Mouse (Mus musculus): Measurements from ENCODE around the gene Vmn2r89. TPM values are rescaled to one million over a fixed set of nuclear protein-coding genes. Genes with fewer than 3 reads are reported as not detected.
"Not testable (repeated sequence)": the region's sequence is repeated elsewhere in the genome, so short reads cannot be mapped to it uniquely, and the experiment has no call there.

Gene Vmn2r89
- total RNA-seq (2021): not detected in 2 replicates
- long read RNA-seq, experiment 1: 0 reads
- long read RNA-seq, experiment 2: 0 reads

DNA sequence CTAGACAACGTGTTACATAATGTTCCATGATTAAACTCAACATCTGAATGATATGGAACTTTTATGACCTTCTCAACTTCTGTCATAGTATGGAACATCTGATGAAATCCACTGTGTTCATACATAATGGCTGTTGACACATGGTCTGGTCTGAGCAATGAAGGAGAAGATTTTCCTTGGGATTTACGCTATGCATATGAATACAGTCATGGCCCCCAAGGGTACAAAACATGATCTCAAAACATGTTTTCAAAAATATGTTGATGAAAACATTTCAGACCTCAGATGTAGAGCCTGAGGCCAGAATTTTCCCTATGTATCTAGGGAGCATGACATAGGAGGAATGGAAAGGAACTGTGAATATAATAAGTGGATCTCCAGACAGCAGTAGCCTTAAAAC is at the start of gene Vmn2r89:
Gene Vmn2r89 (plus strand): TSS at position 301 of the 400 bp plus-strand sequence.
- not testable (repeated sequence) for DNase-seq

DNA sequence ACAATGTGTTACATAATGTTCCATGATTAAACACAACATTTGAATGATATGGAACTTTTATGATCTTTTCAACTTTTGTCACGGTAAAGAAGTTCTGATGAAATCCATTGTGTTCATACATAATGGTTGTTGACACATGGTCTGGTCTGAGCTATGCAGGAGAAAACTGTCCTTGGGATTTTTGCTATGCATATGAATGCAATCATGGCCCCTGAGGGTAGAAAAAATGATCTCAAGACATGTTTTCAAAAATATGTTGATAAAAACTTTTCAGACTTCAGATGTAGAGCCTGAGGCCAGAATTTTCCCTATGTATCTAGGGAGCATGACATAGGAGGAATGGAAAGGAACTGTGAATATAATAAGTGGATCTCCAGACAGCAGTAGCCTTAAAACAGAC is 41.1 kb upstream of the Vmn2r89 start, which contains the start of gene Vmn2r88:
Gene Vmn2r88 (plus strand): TSS at position 301 of the 400 bp plus-strand sequence.
- DNase-seq: no peak

DNA sequence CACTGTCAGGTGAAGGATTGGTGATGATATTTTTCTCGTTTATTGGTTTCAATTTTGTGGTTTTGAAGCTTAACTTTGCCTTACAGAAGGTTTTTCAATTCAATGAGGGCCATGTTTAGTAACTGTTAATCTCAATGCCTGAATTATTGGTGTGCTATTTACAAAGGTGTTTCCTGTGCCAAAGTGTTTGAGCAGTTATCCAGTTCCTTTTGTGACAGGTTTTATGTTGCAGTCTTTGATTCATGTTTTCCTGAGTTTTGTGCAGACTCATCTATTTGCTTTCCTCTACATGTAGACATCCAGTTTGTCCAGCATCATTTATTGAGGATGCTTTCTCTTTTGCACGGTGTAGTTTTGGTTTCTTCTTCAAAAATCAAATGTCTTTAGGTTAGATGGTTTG is 27.8 kb upstream of the Vmn2r89 start:
- no peak for DNase-seq

DNA sequence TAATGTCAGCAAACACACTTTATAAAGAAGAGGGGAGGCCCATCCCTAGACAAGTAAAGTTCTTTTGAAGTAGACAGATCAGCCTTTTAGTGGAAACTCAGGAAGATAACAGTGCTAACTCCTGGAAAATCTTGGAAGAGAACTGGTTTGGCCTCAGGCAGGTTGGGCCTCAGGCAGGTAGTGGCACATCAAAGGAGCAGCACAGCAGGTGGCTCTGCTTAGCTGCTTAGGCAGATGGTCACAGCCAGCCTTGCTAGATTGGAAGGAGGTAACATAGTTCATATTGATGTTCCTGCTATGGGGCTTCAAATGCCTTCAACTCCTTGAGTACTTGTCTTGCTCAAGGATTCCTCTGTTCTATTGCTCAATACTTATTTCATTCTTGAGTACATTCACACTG is 21.5 kb upstream of the Vmn2r89 start:
- not testable (repeated sequence) for DNase-seq

DNA sequence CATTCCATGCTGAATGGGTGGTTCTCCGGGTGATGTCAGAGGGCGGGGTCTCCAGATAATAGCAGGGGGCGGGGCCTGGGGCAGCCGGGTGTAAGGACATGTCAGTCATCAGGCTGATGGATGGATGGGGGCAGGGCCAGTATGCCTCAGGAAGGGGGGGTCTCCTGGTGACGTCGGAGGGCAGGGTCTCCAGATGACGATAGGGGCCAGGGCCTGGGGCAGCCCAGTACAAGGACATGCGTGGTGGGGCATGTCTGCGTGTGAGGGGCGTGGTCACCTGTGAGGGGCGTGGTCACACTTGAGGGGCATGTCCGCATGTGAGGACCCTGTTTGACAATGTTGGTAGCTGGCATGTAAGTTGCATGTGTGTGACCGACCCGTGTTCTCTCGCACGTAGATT is 17.1 kb upstream of the Vmn2r89 start:
- no peak for DNase-seq

DNA sequence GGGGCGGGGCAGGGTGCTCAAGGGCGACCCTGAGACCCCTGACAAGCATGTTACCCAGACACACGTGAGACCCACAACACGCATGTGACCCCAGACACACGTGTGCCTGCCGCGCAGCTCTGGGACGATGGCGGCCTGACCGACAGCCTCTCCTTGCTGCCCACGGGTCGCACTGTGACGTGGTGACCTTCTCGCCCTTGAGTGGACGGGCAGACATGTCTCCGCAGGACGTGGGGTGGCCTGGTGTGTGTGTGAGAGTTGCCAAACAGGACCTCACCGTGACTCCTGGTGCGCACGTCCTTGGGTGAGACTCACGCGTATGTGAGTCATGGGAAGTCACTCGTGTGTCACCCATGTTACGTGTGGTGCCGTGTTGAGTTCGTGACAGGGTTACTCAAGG is 16.6 kb upstream of the Vmn2r89 start:
- no peak for DNase-seq

DNA sequence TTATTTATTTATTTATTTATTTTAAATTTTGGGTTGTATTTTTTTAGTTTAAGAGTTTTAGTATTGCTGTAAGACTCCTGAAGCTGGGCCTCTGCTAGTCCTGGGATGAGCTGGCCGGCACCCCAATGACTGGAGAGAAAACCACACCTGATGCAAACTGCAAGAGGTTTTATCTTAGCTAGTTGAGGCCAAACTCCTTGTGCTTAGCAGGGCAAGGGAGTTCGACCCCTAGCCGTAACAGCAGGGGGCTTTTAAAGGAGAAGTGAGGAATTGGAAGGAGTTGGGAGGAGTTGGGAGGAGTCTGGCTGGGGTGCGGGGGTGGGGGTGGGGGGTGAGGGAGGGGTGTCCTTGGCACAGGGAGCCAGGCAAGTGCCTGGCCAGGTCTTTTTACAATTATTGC is 12.7 kb upstream of the Vmn2r89 start:
- DNase-seq: no peak

DNA sequence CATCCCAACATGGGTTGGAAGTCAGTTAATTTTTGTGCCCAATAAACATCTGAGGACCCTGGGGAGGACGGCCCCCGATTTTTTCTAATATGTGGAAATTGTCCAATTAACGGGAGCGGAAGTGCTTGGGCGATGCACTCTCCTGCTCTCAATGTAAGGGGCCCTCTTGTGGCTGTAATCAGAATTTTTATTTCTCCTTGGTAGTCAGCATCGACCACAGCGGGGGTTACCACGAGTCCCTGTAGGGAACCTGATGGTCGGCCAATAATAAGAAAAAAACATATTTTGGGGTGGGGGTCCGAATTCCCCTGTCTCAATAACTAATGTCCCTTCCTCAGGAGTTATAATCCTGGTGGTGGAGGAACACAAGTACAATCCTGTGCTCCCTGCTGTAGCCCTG is 28.6 kb downstream of the Vmn2r89 start:
- DNase-seq: peak; percentile 38

DNA sequence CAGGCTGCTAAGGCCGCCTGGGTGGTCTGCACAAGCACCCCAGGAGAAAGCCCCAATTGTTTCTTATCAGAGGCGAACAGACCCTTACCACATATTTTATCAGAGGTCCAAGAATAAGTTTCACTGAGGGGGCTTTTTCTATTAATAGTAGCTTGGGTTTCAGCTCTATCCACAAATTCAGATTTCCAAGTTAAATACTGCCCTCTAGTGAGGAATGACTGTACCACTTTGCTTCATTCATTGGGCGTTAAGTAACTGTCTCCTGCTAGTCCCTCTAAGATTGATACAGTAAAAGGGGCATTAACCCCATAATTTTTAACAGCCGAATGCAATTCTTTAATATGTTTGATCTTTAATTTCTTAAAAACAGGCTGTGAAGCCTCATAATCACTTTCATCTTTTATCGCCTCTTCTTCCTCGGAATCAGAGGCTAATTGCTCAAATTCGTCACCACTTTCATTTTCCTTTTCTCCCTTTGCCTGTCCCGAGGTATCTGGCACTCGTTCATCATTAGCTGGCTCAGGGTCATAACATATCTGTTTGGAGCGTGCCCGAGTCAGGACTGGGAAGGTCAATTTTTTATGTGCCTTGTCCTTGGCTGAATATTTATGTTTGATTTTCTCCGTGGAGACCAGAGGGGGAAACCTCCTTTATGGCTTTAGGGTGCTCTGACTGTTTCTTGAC is 29.8 kb downstream of the Vmn2r89 start:
- peak; percentile 61 for DNase-seq

DNA sequence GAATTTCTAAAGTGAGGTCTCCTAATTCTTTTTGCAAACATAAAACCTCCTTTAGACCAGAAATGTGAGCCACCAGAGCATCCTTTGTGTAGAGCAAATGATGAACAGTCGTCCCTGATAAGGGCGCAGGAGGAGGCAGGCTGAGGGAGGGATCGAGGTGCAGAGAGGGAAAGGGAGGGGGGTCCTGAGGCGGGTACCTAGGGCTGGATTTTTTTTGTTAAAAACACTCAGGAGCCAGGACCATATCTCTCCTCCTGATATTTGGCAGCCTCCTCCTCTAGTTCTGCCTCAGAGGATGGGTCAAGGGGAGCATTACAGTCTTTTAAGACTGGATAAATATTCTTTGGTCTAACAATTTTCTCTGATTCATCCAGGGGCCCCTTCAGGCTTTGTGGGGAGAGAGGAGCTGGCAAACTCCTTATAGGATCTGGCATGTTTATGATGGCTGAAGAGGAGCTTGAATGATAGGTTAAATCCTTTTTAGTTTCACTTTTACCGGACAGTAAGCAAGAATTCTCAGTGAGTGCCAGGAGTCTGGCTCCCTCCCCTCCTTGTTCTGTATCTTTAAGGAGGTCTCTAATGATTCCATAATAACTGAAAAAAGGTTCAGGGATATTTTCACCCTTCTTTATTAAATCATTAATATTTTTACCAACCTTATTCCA is 30.5 kb downstream of the Vmn2r89 start:
- DNase-seq: peak; percentile 16

DNA sequence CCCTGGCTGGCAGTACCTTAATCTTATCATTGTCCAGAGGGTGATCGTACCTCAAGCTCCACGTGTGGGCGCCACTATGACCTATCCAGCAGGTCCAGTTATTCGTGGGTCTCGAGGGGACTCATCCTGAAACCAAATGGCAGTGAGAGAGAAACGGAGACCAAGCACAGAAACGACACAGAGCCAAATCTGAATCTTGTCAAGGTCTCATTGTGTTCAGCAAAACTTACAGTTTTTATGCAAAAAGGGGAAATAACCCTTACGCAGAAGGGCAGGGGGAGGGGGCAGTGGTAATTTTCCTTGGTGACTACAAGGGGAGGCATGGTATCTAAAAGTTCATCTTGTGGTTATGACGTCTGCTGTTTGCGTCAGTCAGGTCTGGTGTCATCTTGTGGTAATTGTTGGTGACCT is 31.3 kb downstream of the Vmn2r89 start:
- peak; percentile 65 for DNase-seq

DNA sequence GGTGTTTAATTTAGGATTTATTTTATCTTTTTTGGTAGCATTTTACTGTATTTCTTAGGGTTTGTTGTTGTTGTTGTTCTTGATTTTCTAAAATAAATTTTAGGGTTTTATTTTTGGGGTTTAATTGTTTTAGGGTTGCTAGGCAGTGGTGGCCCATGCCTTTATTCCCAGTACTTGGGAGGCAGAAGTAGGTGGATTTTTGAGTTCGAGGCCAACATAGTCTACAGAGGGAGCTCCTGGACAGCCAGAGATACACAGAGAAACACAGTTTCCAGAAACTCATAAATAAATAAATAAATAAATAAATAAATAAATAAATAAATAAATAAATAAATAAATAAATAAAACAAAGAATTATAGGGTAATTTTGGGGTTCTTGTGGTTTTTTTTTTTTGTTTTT is 32.0 kb downstream of the Vmn2r89 start:
- DNase-seq: no peak

DNA sequence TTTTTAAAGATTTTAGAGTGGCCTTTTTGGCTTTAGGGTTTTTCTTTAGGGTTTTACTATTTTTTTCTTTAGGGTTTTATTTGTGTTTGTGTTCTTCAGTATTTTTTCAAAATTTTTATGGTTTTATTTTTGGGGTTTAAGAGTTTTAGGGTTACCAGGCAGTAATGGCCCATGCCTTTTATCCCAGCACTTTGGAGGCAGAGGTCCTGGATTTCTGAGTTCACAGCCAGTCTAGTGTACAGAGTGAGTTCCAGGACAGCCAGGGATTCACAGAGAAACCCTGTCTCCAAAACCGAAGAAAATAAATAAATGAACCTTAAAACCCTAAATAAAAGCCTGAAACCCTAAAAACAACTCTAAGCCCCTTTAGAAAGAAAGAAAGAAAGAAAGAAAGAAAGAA is 34.5 kb downstream of the Vmn2r89 start:
- no peak for DNase-seq

DNA sequence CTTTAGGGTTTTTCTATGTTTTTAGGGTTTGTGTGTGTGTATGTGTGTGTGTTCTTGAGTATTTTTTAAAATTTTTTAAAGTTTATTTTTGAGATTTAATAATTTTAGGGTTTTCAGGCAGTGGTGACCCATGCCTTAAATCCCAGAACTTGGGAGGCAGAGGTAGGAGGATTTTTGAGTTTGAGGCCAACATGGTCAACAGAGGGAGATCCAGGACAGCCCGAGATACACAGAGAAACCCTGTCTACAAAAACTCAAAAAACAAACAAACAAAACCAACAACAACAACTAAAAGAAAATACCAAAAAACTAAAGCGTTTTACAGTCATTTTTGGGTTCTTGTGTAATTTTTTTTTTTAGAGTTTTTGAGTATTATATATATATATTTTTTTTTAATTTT is 44.1 kb downstream of the Vmn2r89 start:
- peak; percentile 10 for DNase-seq

DNA sequence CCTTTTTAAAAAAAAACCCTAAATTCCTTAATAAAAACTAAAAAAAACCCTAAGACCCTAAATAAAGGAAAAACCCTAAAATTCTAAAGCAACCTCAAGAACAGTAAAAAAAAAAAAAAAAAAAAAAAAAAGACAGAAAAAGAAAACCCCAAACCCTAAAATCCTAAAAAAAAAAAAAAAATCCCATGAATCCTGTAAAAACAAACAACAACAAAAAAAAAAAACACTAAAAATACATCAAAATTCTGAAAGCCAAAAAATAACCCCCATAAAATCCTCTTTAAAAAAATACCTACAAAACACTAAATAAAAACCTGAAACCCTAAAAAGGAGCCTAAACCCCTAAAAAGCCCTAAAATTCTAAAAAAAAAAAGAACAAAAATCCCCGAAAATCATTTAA is 45.3 kb downstream of the Vmn2r89 start:
- DNase-seq: no peak

DNA sequence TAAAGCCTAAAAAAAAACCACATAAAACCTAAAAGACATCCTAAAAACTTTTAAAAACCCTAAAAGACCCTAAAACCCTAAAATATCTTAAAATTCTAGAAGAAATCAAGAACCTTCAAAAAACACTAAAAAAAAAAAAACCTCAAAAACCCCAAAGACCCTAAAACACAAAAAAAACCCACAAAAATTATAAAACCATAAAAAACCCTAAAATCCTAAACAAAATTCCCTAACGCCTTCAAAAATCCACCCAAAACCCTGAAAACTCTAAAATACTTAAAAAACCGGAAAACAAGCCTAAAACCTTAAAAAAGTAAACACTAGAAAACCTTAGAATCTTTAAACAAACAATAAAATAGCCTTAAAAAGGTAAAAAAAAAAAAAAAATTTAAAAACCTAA is 46.3 kb downstream of the Vmn2r89 start:
- no peak for DNase-seq

DNA sequence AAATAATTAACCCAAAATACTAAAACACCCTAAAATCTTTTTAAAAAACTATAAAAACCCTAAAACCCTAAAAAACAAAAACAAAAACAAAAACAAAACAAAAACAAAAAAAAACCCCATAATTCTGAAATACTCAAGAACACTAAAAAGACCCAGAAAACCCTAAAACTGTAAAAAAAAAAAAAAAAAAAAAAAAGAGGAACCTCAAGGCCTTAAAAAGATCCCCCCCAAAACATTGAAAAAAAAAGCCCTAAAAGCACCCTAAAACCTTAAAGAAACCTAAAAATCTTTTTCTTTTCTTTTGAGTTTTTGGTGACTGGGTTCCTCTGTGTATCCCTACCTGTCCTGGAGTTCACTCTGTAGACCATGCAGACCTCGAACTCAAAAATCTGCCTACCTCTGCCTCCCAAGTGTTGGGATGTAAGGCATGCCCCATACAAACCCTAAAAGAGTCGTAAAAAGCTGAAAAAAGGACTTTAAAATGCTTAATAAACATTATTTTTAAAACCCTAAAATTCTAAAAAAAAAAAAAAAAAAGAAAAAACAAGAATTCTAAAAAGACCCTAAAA is 48.1 kb downstream of the Vmn2r89 start:
- no peak for DNase-seq

DNA sequence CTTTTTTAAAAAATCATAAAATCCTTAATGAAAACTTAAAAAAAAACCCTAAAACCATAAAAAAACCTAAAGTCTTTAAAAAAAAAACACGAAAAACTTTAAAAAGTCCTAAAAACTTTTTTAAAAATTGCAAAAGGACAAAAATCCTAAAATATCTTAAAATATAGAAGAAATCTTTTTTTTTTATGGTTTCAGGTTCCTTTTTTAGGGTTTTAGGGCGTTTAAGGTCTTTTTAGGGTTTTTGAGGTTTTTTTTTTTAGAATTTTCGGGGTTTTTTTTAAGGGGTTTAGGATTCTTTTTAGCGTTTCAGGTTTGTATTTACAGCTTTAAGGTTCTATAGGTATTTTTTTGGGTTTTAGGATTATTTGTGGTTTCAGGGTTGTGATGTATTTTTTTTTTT is 48.8 kb downstream of the Vmn2r89 start:
- DNase-seq: no peak

DNA sequence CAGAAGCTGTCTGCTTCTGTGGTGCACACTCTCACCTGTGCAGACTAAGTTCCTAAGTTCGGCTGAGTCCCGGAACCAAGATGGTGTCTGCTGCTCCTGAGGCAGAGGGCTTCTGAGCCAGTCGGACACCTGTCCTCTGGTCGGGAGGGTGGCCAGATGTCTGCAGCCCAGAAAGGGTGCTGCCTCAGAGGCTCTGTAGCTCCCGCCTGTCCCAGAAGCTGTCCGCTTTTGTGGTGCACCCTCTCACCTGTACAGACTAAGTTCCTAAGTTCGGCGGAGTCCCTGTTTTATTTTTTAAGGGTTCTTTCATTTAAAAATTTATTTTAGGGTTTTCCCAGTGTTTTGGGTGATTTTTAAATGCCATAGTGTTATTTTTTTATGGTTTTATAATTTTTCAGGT is 55.8 kb downstream of the Vmn2r89 start:
- DNase-seq: no peak

Data from adrenal gland, postnatal 14 days (tissue).